Comparison of ENCODE assay signal across 7 mouse cellular contexts in genomic region chr10:25035363-25035762, GRCm38 (mm10).
"Had no signal": no experiment of that assay in that cellular context is flagged by ENCODE, and none has a peak within 500 bp of the region (broad histone marks: within the 10 kb centered on the region; RNA-seq: fewer than 3 reads in every experiment).

No protein-coding gene starts in this region.

- H3K27me3 ChIP-seq: limb, embryonic 13.5 days; liver, embryonic 12.5 days; liver, embryonic 15.5 days; lung, embryonic 15.5 days; megakaryocyte, embryonic 14.5 days had no signal

- H3K4me1 ChIP-seq: limb, embryonic 10.5 days; liver, embryonic 12.5 days; liver, embryonic 15.5 days; lung, embryonic 15.5 days had no signal

- H3K36me3 ChIP-seq: limb, embryonic 10.5 days; limb, embryonic 13.5 days; liver, embryonic 12.5 days; liver, embryonic 15.5 days; lung, embryonic 15.5 days had no signal

- H3K4me2 ChIP-seq: limb, embryonic 13.5 days; liver, embryonic 12.5 days; liver, embryonic 15.5 days; lung, embryonic 15.5 days; midbrain, embryonic 11.5 days had no signal

- H3K9ac ChIP-seq: limb, embryonic 13.5 days; liver, embryonic 12.5 days; liver, embryonic 15.5 days; lung, embryonic 15.5 days had no signal

- H3K4me3 ChIP-seq: limb, embryonic 10.5 days; limb, embryonic 13.5 days; liver, embryonic 12.5 days; liver, embryonic 15.5 days; lung, embryonic 15.5 days; megakaryocyte, embryonic 14.5 days had no signal

- ATAC-seq: liver, embryonic 12.5 days had no signal

- H3K27ac ChIP-seq: limb, embryonic 10.5 days; limb, embryonic 13.5 days; liver, embryonic 12.5 days; liver, embryonic 15.5 days; lung, embryonic 15.5 days had no signal

- H3K9me3 ChIP-seq: limb, embryonic 10.5 days; limb, embryonic 13.5 days; liver, embryonic 12.5 days; liver, embryonic 15.5 days; lung, embryonic 15.5 days had no signal
